Mouse (Mus musculus) olfactory bulb, adult 2 months (tissue): Measurements from ENCODE around the gene Krtap4-1. TPM values are rescaled to one million over a fixed set of nuclear protein-coding genes. Genes with fewer than 3 reads are reported as not detected.

Source experiments
- H3K27ac ChIP-seq: fragments of 200-500 bp; 2 replicates; pipeline ENCODE4 v1.5.1; 2012; ENCODE audit warnings: low read depth, low read length; ENCODE audit not compliant: insufficient read depth
- H3K4me1 ChIP-seq: fragments of 200-500 bp; 2 replicates; pipeline ENCODE4 v1.6.1; 2012; ENCODE audit warnings: low read length; ENCODE audit not compliant: control insufficient read depth, insufficient read depth
- H3K4me3 ChIP-seq: fragments of 200-500 bp; 2 replicates; pipeline ENCODE4 v1.5.1; 2012; ENCODE audit warnings: mild to moderate bottlenecking, low read depth, low read length, moderate library complexity; ENCODE audit not compliant: insufficient read depth
- CTCF ChIP-seq: fragments of 200-500 bp; IDR thresholded peaks from 2 replicates; pipeline ENCODE4 v1.5.1; 2012; ENCODE audit warnings: low read depth, mild to moderate bottlenecking, low read length, moderate library complexity; ENCODE audit not compliant: insufficient read depth
- POLR2A ChIP-seq: fragments of 200-500 bp; IDR thresholded peaks from 2 replicates; pipeline ENCODE4 v1.6.1; 2012; ENCODE audit warnings: mild to moderate bottlenecking, low read depth, low read length, moderate library complexity; ENCODE audit not compliant: insufficient read depth
- WGBS: fragments of 180-500 bp; shearing (Covaris S2); methylation state at CpG from one replicate; pipeline ENCODE4 v1.1.7; 2018; 5-methylcytosine and 5-hydroxymethylcytosine counted together
- polyA plus RNA-seq: library from polyadenylated mRNA; stranded (reverse); fragments of >200 nt; gene quantifications from 2 replicates; pipeline ENCODE4 v1.2.4, GENCODE M21; 2012; ENCODE audit warnings: low replicate concordance; ENCODE audit not compliant: missing spikeins, insufficient read depth, insufficient read length

Gene Krtap4-1
- polyA plus RNA-seq, 1 experiment, result not detected

GRCm38 (mm10) chr11:99590981-99591380 lies 37.1 kb downstream of the Krtap4-1 start, which contains the start of gene Krtap1-3:
TSS of gene Krtap1-3 (minus strand) at chr11:99591339.
- Histone ChIP-seq H3K27ac (no peak within 1 kb of the TSS), H3K4me1 (no peaks in the 10 kb centered on the region), H3K4me3 (no peak within 1 kb of the TSS)
- WGBS, result 82% methylated on average over 6 of the region's 6 CpGs
- TF ChIP-seq CTCF, result no peak
- TF ChIP-seq POLR2A, result no peak

- WGBS, result 48% methylated on average over 7 of the region's 7 CpGs
- Histone ChIP-seq H3K27ac (no peak overlapping the region), H3K4me3 (no peak overlapping the region), H3K4me1 (peaks cover 8% of the 10 kb centered on the region)
- TF ChIP-seq POLR2A (no peak), CTCF (no peak)
These were observed 42.9 kb downstream of the Krtap4-1 start for GRCm38 (mm10) chr11:99585096-99585495.

GRCm38 (mm10) chr11:99583245-99583704 lies 44.8 kb downstream of the Krtap4-1 start, which contains the start of gene Krtap1-4:
TSS of gene Krtap1-4 (minus strand) at chr11:99583654.
- H3K4me1 ChIP-seq, result peaks cover 8% of the 10 kb centered on the region
- no peak for TF ChIP-seq POLR2A
- no peak for TF ChIP-seq CTCF
- no peak within 1 kb of the TSS for H3K4me3 ChIP-seq
- 75% methylated on average over 5 of the region's 5 CpGs for WGBS
- H3K27ac ChIP-seq, result no peak within 1 kb of the TSS

- 29% methylated on average over 6 of the region's 6 CpGs for WGBS
- no peak for TF ChIP-seq POLR2A
- no peak for TF ChIP-seq CTCF
- no peak overlapping the region for H3K27ac ChIP-seq
- H3K4me1 ChIP-seq, result peaks cover 8% of the 10 kb centered on the region
- H3K4me3 ChIP-seq, result no peak overlapping the region
These were observed 46.5 kb downstream of the Krtap4-1 start for GRCm38 (mm10) chr11:99581564-99581963.

- peaks cover 8% of the 10 kb centered on the region for H3K4me1 ChIP-seq
- no peak overlapping the region for H3K4me3 ChIP-seq
- WGBS, result 88% methylated on average over 5 of the region's 5 CpGs
- TF ChIP-seq POLR2A (no peak), CTCF (no peak)
- no peak overlapping the region for H3K27ac ChIP-seq
These were observed 47.0 kb downstream of the Krtap4-1 start for GRCm38 (mm10) chr11:99581051-99581450.

GRCm38 (mm10) chr11:99580636-99581035 lies 47.4 kb downstream of the Krtap4-1 start, which contains the start of gene Krtap1-5:
TSS of gene Krtap1-5 (minus strand) at chr11:99581016.
- Histone ChIP-seq H3K4me1 (peaks cover 8% of the 10 kb centered on the region), H3K27ac (no peak within 1 kb of the TSS), H3K4me3 (no peak within 1 kb of the TSS)
- WGBS, result 91% methylated on average over 6 of the region's 6 CpGs
- TF ChIP-seq CTCF (no peak), POLR2A (no peak)

Other genes with a start within 250 kb of the Krtap4-1 start
- gene Krt10, start 238.9 kb downstream of the Krtap4-1 start, polyA plus RNA-seq, result not detected in 2 replicates
- not detected in 2 replicates for gene Krt12, start 206.0 kb downstream of the Krtap4-1 start, polyA plus RNA-seq
- gene Krt20, start 190.1 kb downstream of the Krtap4-1 start, polyA plus RNA-seq, result not detected in 2 replicates
- not detected in 2 replicates for gene Krt23, start 135.1 kb downstream of the Krtap4-1 start, polyA plus RNA-seq
- not detected in 2 replicates for gene Krt39, start 106.9 kb downstream of the Krtap4-1 start, polyA plus RNA-seq
- not detected in 2 replicates for gene Krt40, start 85.1 kb downstream of the Krtap4-1 start, polyA plus RNA-seq
- not detected in 2 replicates for gene Krtap3-3, start 77.4 kb downstream of the Krtap4-1 start, polyA plus RNA-seq
- not detected in 2 replicates for gene Krtap3-2, start 71.4 kb downstream of the Krtap4-1 start, polyA plus RNA-seq
- not detected in 2 replicates for gene Gm11939, start 68.8 kb downstream of the Krtap4-1 start, polyA plus RNA-seq
- not detected in 2 replicates for gene Krtap3-1, start 61.6 kb downstream of the Krtap4-1 start, polyA plus RNA-seq
- not detected in 2 replicates for gene Krtap1-5, start 47.2 kb downstream of the Krtap4-1 start, polyA plus RNA-seq
- not detected in 2 replicates for gene Krtap1-4, start 44.6 kb downstream of the Krtap4-1 start, polyA plus RNA-seq
- not detected in 2 replicates for gene Krtap1-3, start 36.9 kb downstream of the Krtap4-1 start, polyA plus RNA-seq
- gene Krtap9-3, start 30.1 kb downstream of the Krtap4-1 start, polyA plus RNA-seq, result not detected in 2 replicates
- not detected in 2 replicates for gene Gm11938, start 24.9 kb downstream of the Krtap4-1 start, polyA plus RNA-seq
- not detected in 2 replicates for gene Gm11937, start 18.0 kb downstream of the Krtap4-1 start, polyA plus RNA-seq
- not detected in 2 replicates for gene Krtap2-4, start 13.4 kb downstream of the Krtap4-1 start, polyA plus RNA-seq
- not detected in 2 replicates for gene Gm11562, start 7.8 kb downstream of the Krtap4-1 start, polyA plus RNA-seq
- not detected in 2 replicates for gene Krtap4-2, start 6.8 kb upstream of the Krtap4-1 start, polyA plus RNA-seq
- gene Krtap4-7, start 15.9 kb upstream of the Krtap4-1 start, polyA plus RNA-seq, result not detected in 2 replicates
- not detected in 2 replicates for gene Gm11555, start 22.0 kb upstream of the Krtap4-1 start, polyA plus RNA-seq
- gene Gm11563, start 30.7 kb upstream of the Krtap4-1 start, polyA plus RNA-seq, result not detected in 2 replicates
- gene Krtap4-6, start 37.7 kb upstream of the Krtap4-1 start, polyA plus RNA-seq, result not detected in 2 replicates
- not detected in 2 replicates for gene Gm14190, start 62.5 kb upstream of the Krtap4-1 start, polyA plus RNA-seq
- gene Gm14180, start 106.1 kb upstream of the Krtap4-1 start, polyA plus RNA-seq, result not detected in 2 replicates
- not detected in 2 replicates for gene Gm11595, start 144.7 kb upstream of the Krtap4-1 start, polyA plus RNA-seq
- gene Krtap4-8, start 152.5 kb upstream of the Krtap4-1 start, polyA plus RNA-seq, result not detected in 2 replicates
- gene Krtap4-9, start 157.0 kb upstream of the Krtap4-1 start, polyA plus RNA-seq, result not detected in 2 replicates
- not detected in 2 replicates for gene Gm11596, start 165.2 kb upstream of the Krtap4-1 start, polyA plus RNA-seq
- not detected in 2 replicates for gene Gm11569, start 170.7 kb upstream of the Krtap4-1 start, polyA plus RNA-seq
- not detected in 2 replicates for gene Gm11554, start 176.2 kb upstream of the Krtap4-1 start, polyA plus RNA-seq
- not detected in 2 replicates for gene Krtap4-13, start 181.7 kb upstream of the Krtap4-1 start, polyA plus RNA-seq
- gene Gm11564, start 187.4 kb upstream of the Krtap4-1 start, polyA plus RNA-seq, result not detected in 2 replicates
- gene 2300003K06Rik, start 209.8 kb upstream of the Krtap4-1 start, polyA plus RNA-seq, result not detected in 2 replicates
- gene Krtap4-16, start 223.4 kb upstream of the Krtap4-1 start, polyA plus RNA-seq, result not detected in 2 replicates
- gene Gm11568, start 229.7 kb upstream of the Krtap4-1 start, polyA plus RNA-seq, result not detected in 2 replicates
- gene Gm11559, start 236.2 kb upstream of the Krtap4-1 start, polyA plus RNA-seq, result not detected in 2 replicates
- not detected in 2 replicates for gene Krtap9-1, start 245.2 kb upstream of the Krtap4-1 start, polyA plus RNA-seq